9 mouse cellular contexts compared by ENCODE assay signal in the genomic region with DNA sequence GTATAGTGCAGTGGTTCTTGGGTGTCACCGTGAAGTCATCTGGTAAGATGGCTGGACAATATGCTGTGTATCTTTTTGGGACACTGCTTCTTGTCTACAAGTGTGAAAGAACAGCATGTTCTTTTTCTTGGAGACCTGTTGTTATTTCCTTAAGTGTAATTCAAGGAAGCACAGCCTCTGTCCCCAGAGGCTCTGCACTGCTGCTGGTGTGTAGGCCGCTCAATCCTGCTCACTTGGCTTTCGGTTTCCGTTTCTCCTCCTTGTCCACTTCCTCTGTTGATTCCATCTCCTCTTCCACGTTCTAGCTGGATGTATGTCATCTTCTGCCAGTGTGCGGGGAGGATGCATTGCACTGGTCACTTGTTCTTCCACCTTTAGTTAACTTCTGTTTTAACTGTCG. TPM values are rescaled to one million over a fixed set of nuclear protein-coding genes. Genes with fewer than 3 reads are reported as not detected.
DNase-seq lines count a peak whose midpoint lies in the region; ATAC-seq lines count a peak whose summit lies in the region.
"Had no signal": no experiment of that assay in that cellular context is flagged by ENCODE, and none has a peak within 500 bp of the region (broad histone marks: within the 10 kb centered on the region; RNA-seq: fewer than 3 reads in every experiment).

No protein-coding gene starts in this region.

- H3K27me3 ChIP-seq in kidney, embryonic 16.5 days (ENCODE audit: insufficient read depth, low read length), result no peaks in the 10 kb centered on the region
- H3K27me3 ChIP-seq: embryonic facial prominence, embryonic 15.5 days had no signal

- 0 out of 2 replicates have a peak, but pooled peaks cover 3% of the 10 kb centered on the region for H3K4me1 ChIP-seq in kidney, embryonic 16.5 days (ENCODE audit: insufficient read depth, low read length)
- H3K4me1 ChIP-seq in brown adipose tissue, adult 24 weeks (ENCODE audit: control insufficient read depth, insufficient read depth, insufficient read length, low read length), result peaks cover 15% of the 10 kb centered on the region

- H3K9ac ChIP-seq in kidney, embryonic 16.5 days (replicated peaks; ENCODE audit: low read length), result no peak overlapping the region
- H3K9ac ChIP-seq: embryonic facial prominence, embryonic 15.5 days had no signal

- H3K9me3 ChIP-seq in kidney, embryonic 16.5 days (ENCODE audit: low read length), result no peaks in the 10 kb centered on the region
- H3K9me3 ChIP-seq: embryonic facial prominence, embryonic 15.5 days had no signal

- no peaks in the 10 kb centered on the region for H3K36me3 ChIP-seq in kidney, embryonic 16.5 days (ENCODE audit: insufficient read depth, low read length)
- H3K36me3 ChIP-seq: embryonic facial prominence, embryonic 15.5 days had no signal

- DNase-seq in kidney, adult 9 months, result peak; percentile 28
- peak; percentile 76 to 81 for DNase-seq in heart, adult 9 months (ENCODE audit: low spot score in 2 of 2)
- peak; percentile 51 for DNase-seq in lung, postnatal 25 days (ENCODE audit: low spot score)
- DNase-seq in spleen, postnatal 36 days (ENCODE audit: low spot score in 2 of 2), result no peak
- DNase-seq in right cerebral cortex, postnatal 25 days, result no peak
- DNase-seq in kidney, postnatal 4 days, result no peak

- ATAC-seq in kidney, embryonic 16.5 days (ENCODE audit: low FRiP score, low TSS enrichment), result no peak

- H3K27ac ChIP-seq in kidney, embryonic 16.5 days (ENCODE audit: low read length), result no peak overlapping the region
- peak overlapping the region; percentile 74 for H3K27ac ChIP-seq in brown adipose tissue, adult 24 weeks (replicated peaks; ENCODE audit: low read depth, low read length)
- H3K27ac ChIP-seq: embryonic facial prominence, embryonic 15.5 days had no signal

- WGBS in kidney, embryonic 16.5 days, result 82% methylated on average over 7 of the region's 7 CpGs

- no peak overlapping the region for H3K4me3 ChIP-seq in kidney, embryonic 16.5 days (ENCODE audit: low read length)
- H3K4me3 ChIP-seq in brown adipose tissue, adult 24 weeks (ENCODE audit: insufficient read depth, low read depth, low read length), result peak overlapping the region; percentile 43
- H3K4me3 ChIP-seq: embryonic facial prominence, embryonic 15.5 days had no signal

- H3K4me2 ChIP-seq in kidney, embryonic 16.5 days (replicated peaks; ENCODE audit: low read depth, low read length), result no peak overlapping the region
- H3K4me2 ChIP-seq: embryonic facial prominence, embryonic 15.5 days had no signal

RNA-seq across cellular contexts. Expression of a gene that starts 19.0 kb away (rescaled TPM):
- 7.6 and 8.6 TPM in 2 replicates for polyA plus RNA-seq in kidney, embryonic 16.5 days (2015; fragmentation: Nextera tagmentation; extraction: Ambion mirVana)
- 2.8 and 4.2 TPM in 2 replicates for polyA plus RNA-seq in brown adipose tissue, adult 24 weeks (2012; ENCODE audit: insufficient read depth, insufficient read length, missing spikeins)

Comparison
In these comparisons a context has a peak if more than half of its experiments do, and no peak if none do; other contexts are left out.
1. DNase-seq: peak in kidney, adult 9 months (single experiment), heart, adult 9 months (2 of 2) and lung, postnatal 25 days (single experiment); none in spleen, postnatal 36 days (0 of 2), right cerebral cortex, postnatal 25 days (single experiment) and kidney, postnatal 4 days (0 of 2).